ENCODE assay signal across 23 mouse cellular contexts in the genomic region with DNA sequence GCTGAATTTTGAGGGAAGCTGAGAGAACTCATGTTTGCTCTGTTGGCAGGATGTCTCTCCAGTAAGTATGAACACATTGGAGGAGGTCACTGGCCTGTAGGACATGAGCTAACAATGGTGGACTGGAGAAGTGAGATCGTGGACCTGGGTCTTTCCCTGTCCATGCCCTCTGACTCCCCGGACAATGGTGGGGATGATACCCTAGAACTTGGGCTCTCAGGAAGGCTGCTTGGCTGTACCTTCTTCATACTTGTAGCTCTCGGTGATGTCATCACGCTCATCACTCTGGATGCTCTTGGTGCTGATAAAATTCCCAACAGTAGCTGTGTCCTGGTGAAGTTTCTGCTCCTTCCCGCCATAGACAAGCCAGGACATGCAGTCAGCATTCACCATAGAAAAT. TPM values are rescaled to one million over a fixed set of nuclear protein-coding genes. Genes with fewer than 3 reads are reported as not detected.
DNase-seq lines count a peak whose midpoint lies in the region; ATAC-seq lines count a peak whose summit lies in the region.
"Had no signal": no experiment of that assay in that cellular context is flagged by ENCODE, and none has a peak within 500 bp of the region (broad histone marks: within the 10 kb centered on the region; RNA-seq: fewer than 3 reads in every experiment).

No protein-coding gene starts in this region.

- WGBS in heart, embryonic 11.5 days (ENCODE audit: insufficient replicate concordance), result 80% methylated on average over 5 of the region's 5 CpGs
- whole genome bisulfite sequencing in heart, embryonic 10.5 days, result 86% methylated on average over 5 of the region's 5 CpGs

- no peak for ATAC-seq in heart, embryonic 11.5 days (replicated peaks; ENCODE audit: insufficient number of reproducible peaks, low FRiP score, low TSS enrichment)
- ATAC-seq: activated CD4-positive, CD25-positive, alpha-beta regulatory T cell, adult 4 months; CD4-positive, CD25-positive, alpha-beta regulatory T cell, adult 4 months; Patski had no signal

- H3K9me3 ChIP-seq in heart, embryonic 11.5 days (replicated peaks; ENCODE audit: control insufficient read depth, low read length), result no peaks in the 10 kb centered on the region
- no peaks in the 10 kb centered on the region for H3K9me3 ChIP-seq in heart, embryonic 10.5 days
- H3K9me3 ChIP-seq: G1E had no signal

- H3K36me3 ChIP-seq in heart, embryonic 11.5 days (ENCODE audit: control insufficient read depth, insufficient read depth, low read length), result no peaks in the 10 kb centered on the region
- no peaks in the 10 kb centered on the region for H3K36me3 ChIP-seq in heart, embryonic 10.5 days
- H3K36me3 ChIP-seq: G1E had no signal

- no peaks in the 10 kb centered on the region for H3K4me1 ChIP-seq in heart, embryonic 11.5 days (ENCODE audit: control insufficient read depth, insufficient read depth, low read length)
- no peaks in the 10 kb centered on the region for H3K4me1 ChIP-seq in heart, embryonic 10.5 days

- intact Hi-C loops in heart, postnatal 25 days (cut with DNase I), result no loop called here

- H3K9ac ChIP-seq in heart, embryonic 11.5 days (ENCODE audit: low read depth, low read length), result no peak overlapping the region

- no peak overlapping the region for H3K4me2 ChIP-seq in heart, embryonic 11.5 days

- DNase-seq in heart, adult 11 months, result peak; percentile 80
- DNase-seq in heart, embryonic 10.5 days (ENCODE audit: low spot score), result peak; percentile 64
- DNase-seq in heart, postnatal 25 days (ENCODE audit: low spot score), result no peak
- DNase-seq: adrenal gland, adult 2 months; adrenal gland, adult 8-10 months; adrenal gland, postnatal 10 days; adrenal gland, postnatal 14 days; adrenal gland, postnatal 25 days; adrenal gland, postnatal 36 days; B cell, adult 2 months; cerebellum, adult 11 months; cerebellum, adult 11-12 months; cerebellum, adult 18-20 months had no signal

- H3K27ac ChIP-seq in heart, embryonic 11.5 days (ENCODE audit: low read depth, low read length), result no peak overlapping the region
- no peak overlapping the region for H3K27ac ChIP-seq in heart, embryonic 10.5 days

- no peaks in the 10 kb centered on the region for H3K27me3 ChIP-seq in heart, embryonic 11.5 days (ENCODE audit: control insufficient read depth, insufficient read depth, low read length)
- H3K27me3 ChIP-seq in heart, embryonic 10.5 days (ENCODE audit: insufficient read depth, poor library complexity, severe bottlenecking), result no peaks in the 10 kb centered on the region
- H3K27me3 ChIP-seq: CH12.LX had no signal

- no peak overlapping the region for H3K4me3 ChIP-seq in heart, embryonic 11.5 days (ENCODE audit: low read depth, low read length)
- no peak overlapping the region for H3K4me3 ChIP-seq in heart, embryonic 10.5 days

RNA-seq across cellular contexts. Expression of gene Epb42, which starts 15.3 kb away (rescaled TPM):
- polyA plus RNA-seq in heart, embryonic 11.5 days (2014; fragmentation: Nextera tagmentation; extraction: Ambion mirVana), result 19.5 and 30.3 TPM in 2 replicates
- polyA plus RNA-seq in heart, embryonic 10.5 days (2016; fragmentation: Nextera tagmentation; extraction: Ambion mirVana), result 19.1 and 21.1 TPM in 2 replicates
- total RNA-seq in heart, postnatal 25 days (2021), result under 1 TPM; 0.21 to 0.95 TPM
- total RNA-seq: adrenal gland, postnatal 25 days; adrenal gland, postnatal 36 days; CH12.LX; ES-E14 had no signal
- polyA plus RNA-seq: adrenal gland, adult 2 months; C2C12; Patski had no signal

RNA-seq across cellular contexts. Expression of gene Tgm5, which starts 33.5 kb away (rescaled TPM):
- not detected in 2 replicates for polyA plus RNA-seq in heart, embryonic 11.5 days (2014; fragmentation: Nextera tagmentation; extraction: Ambion mirVana)
- not detected in 2 replicates for polyA plus RNA-seq in heart, embryonic 10.5 days (2016; fragmentation: Nextera tagmentation; extraction: Ambion mirVana)
- total RNA-seq in heart, postnatal 25 days (2021), result not detected
- total RNA-seq: adrenal gland, adult 18-20 months; adrenal gland, postnatal 14 days; adrenal gland, postnatal 25 days; adrenal gland, postnatal 36 days; CH12.LX; ES-E14; MEL had no signal
- polyA plus RNA-seq: activated CD4-positive, CD25-positive, alpha-beta regulatory T cell, adult 4 months; adrenal gland, adult 2 months; CD4-positive, CD25-positive, alpha-beta regulatory T cell, adult 4 months; G1E had no signal

RNA-seq across cellular contexts. Expression of gene Ccndbp1, which starts 44.0 kb away (rescaled TPM):
- polyA plus RNA-seq in heart, embryonic 11.5 days (2014; fragmentation: Nextera tagmentation; extraction: Ambion mirVana), result 36.0 and 37.6 TPM in 2 replicates
- polyA plus RNA-seq in heart, embryonic 10.5 days (2016; fragmentation: Nextera tagmentation; extraction: Ambion mirVana), result 33.3 and 35.3 TPM in 2 replicates
- 10 to 100 TPM; 27.9 to 33.7 TPM for total RNA-seq in heart, postnatal 25 days (2021)

RNA-seq across cellular contexts. Expression of gene Tgm7, which starts 57.4 kb away (rescaled TPM):
- not detected in 2 replicates for polyA plus RNA-seq in heart, embryonic 11.5 days (2014; fragmentation: Nextera tagmentation; extraction: Ambion mirVana)
- polyA plus RNA-seq in heart, embryonic 10.5 days (2016; fragmentation: Nextera tagmentation; extraction: Ambion mirVana), result not detected in 2 replicates
- not detected for total RNA-seq in heart, postnatal 25 days (2021)
- total RNA-seq: adrenal gland, adult 18-20 months; adrenal gland, adult 2 months; adrenal gland, postnatal 10 days; adrenal gland, postnatal 14 days; adrenal gland, postnatal 25 days; adrenal gland, postnatal 36 days; CH12.LX; ES-E14; MEL had no signal
- polyA plus RNA-seq: adrenal gland, adult 2 months; C2C12; G1E; Patski had no signal
